Mouse (Mus musculus) liver, embryonic 11.5 days (tissue): ENCODE measurements around the gene Cdh4. TPM values are rescaled to one million over a fixed set of nuclear protein-coding genes. Genes with fewer than 3 reads are reported as not detected.

Source experiments
- ATAC-seq: fragments of 200-750 bp; cut with Nextera tagmentation; replicated peaks from 2 replicates; pipeline ENCODE4 v1.8.0; 2017; ENCODE audit warnings: moderate number of reproducible peaks, mild to moderate bottlenecking, moderate TSS enrichment, moderate library complexity; ENCODE audit not compliant: low FRiP score
- DNase-seq: peaks from one replicate; pipeline ENCODE4 v3.0.0-alpha.2; 2017; ENCODE audit warnings: low spot score
- H3K27ac ChIP-seq: fragments of 300-500 bp; sonication (generic); 2 replicates; pipeline ENCODE4 v1.5.1; 2014; ENCODE audit warnings: mild to moderate bottlenecking, low read depth, low read length, control low read depth
- H3K27me3 ChIP-seq: fragments of 300-500 bp; sonication (generic); replicated peaks from 2 replicates; pipeline ENCODE4 v1.6.1; 2014; ENCODE audit warnings: low read length, mixed read lengths; ENCODE audit not compliant: control insufficient read depth, insufficient read depth
- H3K36me3 ChIP-seq: fragments of 300-500 bp; sonication (generic); 2 replicates; pipeline ENCODE4 v1.6.1; 2014; ENCODE audit warnings: mild to moderate bottlenecking, low read length, moderate library complexity, mixed read lengths; ENCODE audit not compliant: control insufficient read depth, insufficient read depth
- H3K4me1 ChIP-seq: fragments of 300-500 bp; sonication (generic); replicated peaks from 2 replicates; pipeline ENCODE4 v1.6.1; 2014; ENCODE audit warnings: low read length, mixed read lengths; ENCODE audit not compliant: control insufficient read depth, insufficient read depth
- H3K4me2 ChIP-seq: fragments of 300-500 bp; sonication (generic); 2 replicates; pipeline ENCODE4 v1.6.1; 2014; ENCODE audit warnings: mild to moderate bottlenecking, control low read depth, moderate library complexity
- H3K4me3 ChIP-seq: fragments of 300-500 bp; sonication (generic); 2 replicates; pipeline ENCODE4 v1.5.1; 2014; ENCODE audit warnings: low read depth, low read length, control low read depth
- H3K9ac ChIP-seq: fragments of 300-500 bp; sonication (generic); 2 replicates; pipeline ENCODE4 v1.6.1; 2014; ENCODE audit warnings: low read depth, low read length, control low read depth
- H3K9me3 ChIP-seq: fragments of 300-500 bp; sonication (generic); 2 replicates; pipeline ENCODE4 v1.6.1; 2016; ENCODE audit warnings: low read length, inconsistent platforms, mixed read lengths; ENCODE audit not compliant: control insufficient read depth
- WGBS: fragments of 180-500 bp; shearing (Covaris S2); extraction: QIAGEN DNeasy Blood & Tissue Kit; methylation state at CpG from one replicate; pipeline ENCODE4 v1.1.7; 2014; 5-methylcytosine and 5-hydroxymethylcytosine counted together
- polyA plus RNA-seq: library from polyadenylated mRNA; unstranded; fragments of >200 nt; fragmentation: Nextera tagmentation; extraction: Ambion mirVana; gene quantifications from 2 replicates; pipeline ENCODE4 v1.2.1, GENCODE M21; 2014

Gene Cdh4
- polyA plus RNA-seq, 1 experiment from 2014 or later: 0.51 TPM

- H3K9ac ChIP-seq: no peak overlapping the region
- H3K9me3 ChIP-seq: no peaks in the 10 kb centered on the region
- H3K4me1 ChIP-seq: no peaks in the 10 kb centered on the region
- H3K27me3 ChIP-seq: no peaks in the 10 kb centered on the region
- H3K4me2 ChIP-seq: no peak overlapping the region
- no peak overlapping the region for H3K4me3 ChIP-seq
- H3K27ac ChIP-seq: no peak overlapping the region
- no peak for ATAC-seq
- no peaks in the 10 kb centered on the region for H3K36me3 ChIP-seq
- WGBS: 76% methylated on average over 3 of the region's 3 CpGs
- DNase-seq: no peak
Observed at GRCm38 (mm10) chr2:179891048-179891447, 448.8 kb downstream of the Cdh4 start.

GRCm38 (mm10) chr2:179896949-179897348 lies 454.7 kb downstream of the Cdh4 start:
- Histone ChIP-seq H3K27ac (no peak overlapping the region), H3K36me3 (no peaks in the 10 kb centered on the region), H3K4me2 (no peak overlapping the region), H3K9me3 (no peaks in the 10 kb centered on the region), H3K9ac (no peak overlapping the region), H3K27me3 (no peaks in the 10 kb centered on the region), H3K4me1 (no peaks in the 10 kb centered on the region), H3K4me3 (no peak overlapping the region)
- WGBS: 78% methylated on average over 2 of the region's 2 CpGs
- ATAC-seq (no peak), DNase-seq (no peak)

- DNase-seq (no peak), ATAC-seq (no peak)
- Histone ChIP-seq H3K27ac (no peak overlapping the region), H3K4me1 (no peaks in the 10 kb centered on the region), H3K36me3 (peaks cover 20% of the 10 kb centered on the region; the same call in 1 of the 2 replicates), H3K27me3 (no peaks in the 10 kb centered on the region), H3K9me3 (no peaks in the 10 kb centered on the region), H3K4me2 (no peak overlapping the region), H3K9ac (no peak overlapping the region), H3K4me3 (no peak overlapping the region)
- WGBS: 77% methylated on average over 12 of the region's 12 CpGs
Observed at GRCm38 (mm10) chr2:179912911-179913310, 470.7 kb downstream of the Cdh4 start.

- ATAC-seq: no peak
- 90% methylated on average over 15 of the region's 15 CpGs for WGBS
Observed at GRCm38 (mm10) chr2:179913349-179913748, 471.1 kb downstream of the Cdh4 start.

GRCm38 (mm10) chr2:179914246-179914645 lies 472.0 kb downstream of the Cdh4 start:
- Histone ChIP-seq H3K9me3 (no peaks in the 10 kb centered on the region), H3K36me3 (peaks cover 22% of the 10 kb centered on the region), H3K4me3 (no peak overlapping the region), H3K9ac (no peak overlapping the region), H3K4me2 (no peak overlapping the region), H3K27ac (no peak overlapping the region), H3K4me1 (no peaks in the 10 kb centered on the region), H3K27me3 (no peaks in the 10 kb centered on the region)
- 85% methylated on average over 2 of the region's 2 CpGs for WGBS
- ATAC-seq (no peak), DNase-seq (no peak)

More at GRCm38 (mm10) chr2:179913349-179913748, 471.1 kb downstream of the Cdh4 start:
- DNase-seq: no peak
- no peaks in the 10 kb centered on the region for H3K27me3 ChIP-seq
- H3K36me3 ChIP-seq: peaks cover 20% of the 10 kb centered on the region; the same call in 1 of the 2 replicates
- no peaks in the 10 kb centered on the region for H3K4me1 ChIP-seq
- no peak overlapping the region for H3K9ac ChIP-seq
- no peak overlapping the region for H3K4me2 ChIP-seq
- no peak overlapping the region for H3K27ac ChIP-seq
- no peak overlapping the region for H3K4me3 ChIP-seq
- H3K9me3 ChIP-seq: no peaks in the 10 kb centered on the region

GRCm38 (mm10) chr2:179916877-179917673 lies 474.8 kb downstream of the Cdh4 start:
- Histone ChIP-seq H3K9me3 (no peaks in the 10 kb centered on the region), H3K4me1 (no peaks in the 10 kb centered on the region), H3K27ac (no peak overlapping the region), H3K27me3 (no peaks in the 10 kb centered on the region), H3K36me3 (peaks cover 40% of the 10 kb centered on the region), H3K4me2 (no peak overlapping the region), H3K4me3 (no peak overlapping the region), H3K9ac (no peak overlapping the region)
- DNase-seq (peak; percentile 43), ATAC-seq (peak; percentile 70)
- 46% methylated on average over 5 of the region's 5 CpGs for WGBS

GRCm38 (mm10) chr2:179920042-179920441 lies 477.8 kb downstream of the Cdh4 start:
- no peak overlapping the region for H3K4me3 ChIP-seq
- DNase-seq: no peak
- ATAC-seq: no peak
- H3K9ac ChIP-seq: no peak overlapping the region
- peaks cover 40% of the 10 kb centered on the region for H3K36me3 ChIP-seq
- no peaks in the 10 kb centered on the region for H3K27me3 ChIP-seq
- H3K4me2 ChIP-seq: no peak overlapping the region
- 88% methylated on average over 4 of the region's 4 CpGs for WGBS
- H3K27ac ChIP-seq: no peak overlapping the region
- H3K4me1 ChIP-seq: no peaks in the 10 kb centered on the region
- no peaks in the 10 kb centered on the region for H3K9me3 ChIP-seq

- Histone ChIP-seq H3K9ac (no peak overlapping the region), H3K4me1 (no peaks in the 10 kb centered on the region), H3K9me3 (no peaks in the 10 kb centered on the region), H3K36me3 (peaks cover 42% of the 10 kb centered on the region), H3K4me3 (no peak overlapping the region), H3K4me2 (no peak overlapping the region), H3K27me3 (no peaks in the 10 kb centered on the region), H3K27ac (no peak overlapping the region)
- DNase-seq: no peak
- ATAC-seq: no peak
- 94% methylated on average over 8 of the region's 8 CpGs for WGBS
Observed at GRCm38 (mm10) chr2:179921021-179921653, 478.9 kb downstream of the Cdh4 start.

- Histone ChIP-seq H3K9ac (no peak overlapping the region), H3K27ac (no peak overlapping the region), H3K9me3 (no peaks in the 10 kb centered on the region), H3K4me1 (no peaks in the 10 kb centered on the region), H3K27me3 (no peaks in the 10 kb centered on the region), H3K4me3 (no peak overlapping the region), H3K36me3 (peaks cover 42% of the 10 kb centered on the region), H3K4me2 (no peak overlapping the region)
- ATAC-seq: no peak
- WGBS: 94% methylated on average over 6 of the region's 6 CpGs
- no peak for DNase-seq
Observed at GRCm38 (mm10) chr2:179924038-179924437, 481.8 kb downstream of the Cdh4 start.
